In genomic region chr14:9609120-9609519, GRCm38 (mm10) we compare ENCODE assay signal across 19 mouse cellular contexts.
"Had no signal": no experiment of that assay in that cellular context is flagged by ENCODE, and none has a peak within 500 bp of the region (broad histone marks: within the 10 kb centered on the region; RNA-seq: fewer than 3 reads in every experiment).

No protein-coding gene starts in this region.

- H3K4me1 ChIP-seq: liver, embryonic 15.5 days; midbrain, embryonic 13.5 days; neural tube, embryonic 12.5 days had no signal

- ATAC-seq: liver, postnatal 0 days; lung, postnatal 0 days; midbrain, embryonic 13.5 days; midbrain, embryonic 15.5 days had no signal

- H3K9ac ChIP-seq: liver, embryonic 13.5 days; liver, embryonic 15.5 days; liver, postnatal 0 days; lung, embryonic 15.5 days; midbrain, embryonic 13.5 days; midbrain, embryonic 15.5 days; neural tube, embryonic 12.5 days had no signal

- H3K4me3 ChIP-seq: liver, embryonic 13.5 days; liver, embryonic 15.5 days; lung, embryonic 15.5 days; midbrain, embryonic 13.5 days; midbrain, embryonic 15.5 days; neural tube, embryonic 12.5 days had no signal

- H3K36me3 ChIP-seq: liver, embryonic 13.5 days; liver, embryonic 15.5 days; lung, embryonic 15.5 days; midbrain, embryonic 13.5 days; midbrain, embryonic 15.5 days; neural tube, embryonic 12.5 days had no signal

- H3K4me2 ChIP-seq: liver, embryonic 13.5 days; liver, embryonic 15.5 days; lung, embryonic 15.5 days; midbrain, embryonic 11.5 days; midbrain, embryonic 13.5 days; midbrain, embryonic 15.5 days; neural tube, embryonic 12.5 days had no signal

- H3K27ac ChIP-seq: liver, embryonic 13.5 days; liver, embryonic 15.5 days; lung, embryonic 15.5 days; macrophage; midbrain, embryonic 13.5 days; midbrain, embryonic 15.5 days; neural tube, embryonic 12.5 days had no signal

- DNase-seq: liver, embryonic 13.5 days; liver, postnatal 0 days; lung, adult 2 months; lung, postnatal 14 days; lung, postnatal 36 days; right cerebral cortex, postnatal 25 days; right cerebral cortex, postnatal 4 days; spleen, adult 18-20 months; thymus, adult 18-20 months; thymus, postnatal 14 days; thymus, postnatal 36 days had no signal

- H3K9me3 ChIP-seq: liver, embryonic 13.5 days; liver, embryonic 15.5 days; lung, embryonic 15.5 days; midbrain, embryonic 13.5 days; midbrain, embryonic 15.5 days; neural tube, embryonic 12.5 days had no signal

- H3K27me3 ChIP-seq: liver, embryonic 13.5 days; liver, embryonic 15.5 days; lung, embryonic 15.5 days; midbrain, embryonic 13.5 days; midbrain, embryonic 15.5 days; neural tube, embryonic 12.5 days had no signal
